Mouse (Mus musculus): ENCODE data around the gene Cped1. TPM values are rescaled to one million over a fixed set of nuclear protein-coding genes. Genes with fewer than 3 reads are reported as not detected.

The Cped1 gene
- 1 to 10 TPM; 3.0 to 3.5 TPM for total RNA-seq (2021)

DNA sequence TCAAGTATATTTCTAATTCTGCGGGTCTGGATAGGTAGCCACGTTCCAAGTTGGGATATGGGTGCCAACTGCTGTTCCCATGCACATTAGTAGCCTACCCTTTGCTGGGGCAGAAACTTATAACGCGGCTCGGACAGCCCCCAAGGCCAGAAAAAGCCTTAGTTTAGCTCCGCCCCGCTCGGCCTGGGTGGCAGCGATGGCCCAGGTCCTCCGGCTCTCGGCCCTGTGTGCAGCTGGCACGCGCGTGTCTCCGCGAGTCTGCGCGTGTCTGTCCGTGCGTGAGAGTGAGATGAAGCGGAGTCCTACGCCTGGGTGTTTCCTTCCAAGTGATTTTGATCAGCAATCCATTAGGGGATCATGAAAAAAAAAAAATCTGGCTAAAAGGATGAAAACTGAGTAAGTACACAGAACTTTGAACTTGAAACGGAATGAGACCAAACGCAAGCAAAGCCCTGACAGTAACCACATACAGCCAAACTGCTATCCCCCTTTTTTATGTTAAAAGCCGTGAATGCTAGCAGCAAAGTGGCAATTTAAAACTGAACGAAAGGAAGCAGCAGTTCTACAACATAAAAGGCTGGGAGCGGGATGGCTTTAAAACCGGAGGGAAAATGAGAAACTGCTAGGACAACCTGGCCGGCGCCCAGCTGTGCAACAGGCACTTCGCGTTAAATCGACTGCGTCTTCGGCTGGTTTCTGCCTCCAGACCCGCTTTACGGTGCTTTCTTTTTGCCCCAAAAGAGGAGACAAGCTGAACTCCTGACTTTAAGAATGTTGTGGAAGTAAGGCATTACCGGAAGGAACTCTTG is at the start of gene Cped1:
Gene Cped1 (plus strand): TSS at position 185 of the 809 bp plus-strand sequence.
- intact Hi-C loops (cut with DNase I) = loop anchor here (1.0 kb wide), 1 partner anchor 85 kb away; no protein-coding TSS in a partner anchor
- DNase-seq (ENCODE audit: low spot score in 2 of 2) = peak in 1 of 2 experiments; percentile 19

DNA sequence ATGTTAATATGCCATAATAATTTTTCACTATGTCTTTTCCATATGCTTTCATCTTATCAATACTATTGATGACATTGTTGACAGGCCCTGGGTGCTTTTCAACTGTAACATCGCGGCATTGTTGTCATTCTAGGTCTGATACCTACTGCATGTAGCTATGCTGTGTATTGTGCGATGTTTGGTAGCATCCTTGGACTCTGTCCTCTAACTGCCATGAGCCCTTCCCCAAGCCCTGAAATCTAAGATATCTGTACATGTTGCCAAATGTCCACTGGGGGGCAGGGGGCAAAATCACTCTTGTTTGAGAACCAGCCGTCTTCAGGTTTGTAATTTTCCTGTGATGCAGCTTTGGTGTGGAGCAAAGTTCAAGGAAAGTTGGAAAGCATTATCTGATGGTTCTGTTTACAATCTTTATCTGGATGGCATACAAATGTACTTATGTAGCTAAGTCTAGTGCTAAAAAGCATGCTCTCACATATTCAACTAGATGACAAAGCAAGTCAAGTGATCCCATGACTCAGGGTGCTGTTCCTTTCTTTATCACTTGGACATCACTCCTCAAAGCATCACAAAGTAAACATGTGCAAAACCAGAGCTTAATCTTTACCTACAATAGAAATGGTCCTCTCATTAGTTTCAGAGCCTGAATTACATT is 47.6 kb upstream of the Cped1 start:
- intact Hi-C loops (cut with DNase I) = no loop called here
- no peak for DNase-seq (ENCODE audit: low spot score in 2 of 2)

DNA sequence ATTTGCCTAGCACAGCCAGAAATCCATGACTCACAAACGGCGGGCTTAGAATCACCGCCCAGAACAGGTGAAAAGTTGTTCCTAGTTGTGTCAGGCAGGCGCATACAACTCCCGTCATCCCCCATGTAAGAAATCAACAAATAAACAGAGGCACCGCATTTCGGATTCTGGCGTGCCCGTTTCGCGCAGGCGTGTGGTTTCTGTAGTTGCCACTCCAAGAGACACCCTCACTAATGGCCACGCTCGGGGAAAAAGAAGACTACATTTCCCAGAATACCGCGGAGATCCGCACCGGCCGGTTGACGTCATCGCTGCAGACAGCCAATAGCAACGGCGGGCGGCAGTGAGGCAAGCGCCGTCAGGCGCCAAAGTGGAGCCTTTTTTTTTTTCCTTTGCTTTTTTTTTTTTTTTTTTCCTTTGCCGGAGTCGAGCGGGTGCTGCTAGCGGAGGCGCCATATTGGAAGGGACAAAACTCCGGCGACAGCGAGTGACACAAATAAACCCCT is 36.4 kb upstream of the Cped1 start, which contains the start of gene Ing3:
Gene Ing3 (plus strand): TSS at position 346 of the 506 bp plus-strand sequence.
- intact Hi-C loops (cut with DNase I) = loop anchor here (2.0 kb wide), 1 partner anchor 96 kb away; the partner anchor contains the start of gene Tspan12
- DNase-seq (ENCODE audit: low spot score in 2 of 2) = peak; percentile 98 to 100

DNA sequence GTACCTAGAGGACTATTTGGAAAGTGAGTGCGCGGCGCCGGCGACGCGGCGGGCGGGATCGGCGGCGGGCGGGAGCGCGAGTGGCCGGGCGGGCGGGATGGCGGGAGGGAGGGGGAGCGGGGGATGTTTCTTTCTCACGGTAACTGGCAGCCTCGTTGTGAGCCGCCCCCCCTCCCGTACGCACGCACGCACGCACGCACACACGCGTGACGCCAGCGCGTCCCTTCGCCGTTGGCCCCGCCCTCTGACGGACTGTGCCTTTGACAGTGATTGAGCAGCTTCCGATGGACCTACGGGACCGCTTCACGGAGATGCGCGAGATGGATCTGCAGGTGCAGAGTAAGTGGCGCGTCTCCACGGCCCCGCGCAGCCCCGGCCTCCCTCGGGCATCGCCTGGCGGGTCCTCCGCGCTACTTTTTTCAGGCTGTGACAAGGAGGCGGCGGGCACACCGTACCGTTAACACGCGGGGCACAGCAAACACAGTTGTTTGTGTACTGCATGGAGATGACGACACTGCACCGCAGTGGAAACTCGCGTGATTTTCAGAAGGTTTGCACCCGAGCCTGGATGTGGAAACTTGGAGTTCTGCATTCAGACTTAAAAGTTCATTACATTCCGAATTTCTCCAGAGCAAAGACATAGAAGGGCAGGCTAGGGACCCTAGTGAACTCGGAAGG is 35.8 kb upstream of the Cped1 start:
- intact Hi-C loops (cut with DNase I) = loop anchor here (2.0 to 10.0 kb wide), 3 partner anchors 97 to 735 kb away; partner anchors contain the start of genes Kcnd2 and Tspan12
- DNase-seq (ENCODE audit: low spot score in 2 of 2) = peak; percentile 98 to 99

DNA sequence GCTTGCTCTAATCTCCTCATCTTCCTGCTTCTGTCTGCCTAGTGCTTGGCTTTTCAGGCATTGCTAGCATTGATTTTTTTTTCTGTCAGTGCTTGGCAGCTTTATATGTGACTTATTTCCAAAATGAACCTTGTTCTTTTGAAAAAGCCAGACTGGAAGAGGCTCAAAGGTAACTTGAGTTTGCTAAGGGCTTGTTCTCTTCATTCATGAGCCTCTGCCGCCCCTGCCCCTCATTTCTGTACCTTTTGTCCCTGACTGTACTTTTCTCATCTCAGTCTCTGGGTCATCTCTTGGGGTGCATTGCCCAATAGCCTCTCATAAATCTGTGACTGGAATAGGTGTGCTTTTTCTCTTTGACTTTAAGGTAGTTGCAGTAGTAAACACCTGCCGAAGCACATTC is 35.0 kb upstream of the Cped1 start:
- peak in 1 of 2 experiments; percentile 5 for DNase-seq (ENCODE audit: low spot score in 2 of 2)
- intact Hi-C loops (cut with DNase I) = loop anchor here (2.0 to 10.0 kb wide), 2 partner anchors 156 to 736 kb away; partner anchors contain the start of gene Kcnd2

DNA sequence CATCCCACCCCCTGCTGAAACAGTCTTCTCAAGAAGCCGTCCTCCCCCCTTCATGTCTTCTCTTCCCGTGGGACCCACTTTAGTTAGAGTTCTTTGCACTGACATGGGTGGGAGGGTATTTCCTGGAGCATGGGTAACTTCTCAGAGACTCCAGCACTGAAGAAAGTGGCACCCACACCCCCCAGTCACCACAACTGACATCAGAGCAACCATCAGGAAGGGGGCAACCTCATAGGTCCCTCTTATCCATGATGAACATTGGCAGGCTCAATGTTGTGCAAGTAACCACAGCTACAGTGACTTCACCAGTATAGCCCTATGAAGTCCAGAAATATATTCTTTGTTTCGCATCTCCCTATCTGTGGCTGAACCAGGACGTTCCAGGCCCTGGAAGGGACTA is 30.2 kb upstream of the Cped1 start:
- no peak for DNase-seq (ENCODE audit: low spot score in 2 of 2)
- intact Hi-C loops (cut with DNase I) = loop anchor here (10.0 kb wide), 1 partner anchor 741 kb away; the partner anchor contains the start of gene Kcnd2

DNA sequence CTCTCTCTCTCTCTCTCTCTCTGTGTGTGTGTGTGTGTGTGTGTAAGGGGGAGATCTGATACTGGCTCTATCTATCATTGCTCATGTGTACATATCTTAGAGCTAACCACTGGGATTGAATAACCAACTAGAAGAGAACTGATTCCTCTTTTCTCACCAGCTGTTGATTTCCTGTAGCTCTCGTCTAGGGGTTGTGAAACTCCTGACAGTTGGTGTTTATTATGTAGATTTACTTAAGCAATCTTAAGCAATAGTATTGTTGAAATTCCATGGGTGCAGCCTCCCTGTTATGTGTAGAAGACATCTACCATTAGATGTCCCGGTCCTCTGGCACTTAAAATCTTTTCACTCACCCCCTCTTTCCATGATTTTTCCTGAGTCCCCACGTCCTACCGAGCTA is 26.8 kb upstream of the Cped1 start:
- no peak for DNase-seq (ENCODE audit: low spot score in 2 of 2)
- intact Hi-C loops (cut with DNase I) = loop anchor here (10.0 kb wide), 1 partner anchor 744 kb away; the partner anchor contains the start of gene Kcnd2

- intact Hi-C loops (cut with DNase I) = loop anchor here (10.0 kb wide), 1 partner anchor 745 kb away; the partner anchor contains the start of gene Kcnd2
Measured at GRCm38 (mm10) chr6:21959909-21960308, 25.8 kb upstream of the Cped1 start.

GRCm38 (mm10) chr6:21977532-21977931 is 8.2 kb upstream of the Cped1 start:
- no peak for DNase-seq (ENCODE audit: low spot score in 2 of 2)
- intact Hi-C loops (cut with DNase I) = no loop called here

More at GRCm38 (mm10) chr6:21959909-21960308, 25.8 kb upstream of the Cped1 start:
- DNase-seq (ENCODE audit: low spot score in 2 of 2) = no peak

- DNase-seq (ENCODE audit: low spot score in 2 of 2) = no peak
- intact Hi-C loops (cut with DNase I) = no loop called here
Measured at GRCm38 (mm10) chr6:21981114-21981513, 4.6 kb upstream of the Cped1 start.

- intact Hi-C loops (cut with DNase I) = loop anchor here (1.0 kb wide), 1 partner anchor 86 kb away; no protein-coding TSS in a partner anchor
- peak; percentile 69 to 79 for DNase-seq (ENCODE audit: low spot score in 2 of 2)
Measured at GRCm38 (mm10) chr6:21984990-21985731, 555 bp upstream of the Cped1 start.

- DNase-seq (ENCODE audit: low spot score in 2 of 2) = no peak
- intact Hi-C loops (cut with DNase I) = no loop called here
Measured at GRCm38 (mm10) chr6:21986660-21987331, 1.1 kb downstream of the Cped1 start.

DNA sequence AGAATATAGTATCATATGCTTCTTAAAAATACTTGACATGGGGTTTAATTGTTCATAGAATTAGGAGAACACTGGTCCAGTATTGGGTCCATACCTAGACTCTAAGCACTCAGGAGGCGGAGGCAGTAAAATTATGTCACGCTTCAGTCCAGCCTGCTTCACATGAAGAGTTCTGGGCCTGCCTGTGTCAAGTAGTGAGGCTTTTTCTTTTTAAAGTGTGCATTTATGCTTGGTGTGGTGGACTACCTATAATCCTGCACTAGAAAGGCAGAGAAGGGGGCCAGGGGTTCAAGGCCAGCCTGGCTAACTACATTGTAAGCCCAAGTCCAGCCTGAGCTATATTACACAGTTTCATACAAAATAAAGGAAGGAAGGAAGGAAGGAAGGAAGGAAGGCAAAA is 1.8 kb downstream of the Cped1 start:
- DNase-seq (ENCODE audit: low spot score in 2 of 2) = no peak
- intact Hi-C loops (cut with DNase I) = no loop called here

- intact Hi-C loops (cut with DNase I) = no loop called here
- no peak for DNase-seq (ENCODE audit: low spot score in 2 of 2)
Measured at GRCm38 (mm10) chr6:21988296-21988695, 2.6 kb downstream of the Cped1 start.

DNA sequence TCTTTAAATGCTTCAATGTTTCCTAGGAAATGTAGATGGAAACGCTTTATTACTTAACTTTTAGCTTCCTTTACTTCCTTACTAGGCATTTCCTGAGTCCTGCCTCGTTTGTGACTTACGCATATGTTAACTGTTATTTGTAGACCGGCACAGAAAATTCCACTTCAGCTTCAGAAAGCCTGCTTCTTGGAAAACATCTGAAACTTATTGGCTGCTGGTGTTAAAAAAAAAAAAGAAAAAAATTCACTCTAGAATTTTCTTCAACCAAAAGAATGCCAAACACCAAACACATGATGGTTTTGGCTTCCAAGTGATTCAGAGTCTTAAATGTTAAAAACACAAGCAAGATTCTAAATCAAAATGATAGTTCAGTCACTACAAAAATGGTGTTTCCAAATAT is 3.4 kb downstream of the Cped1 start:
- intact Hi-C loops (cut with DNase I) = no loop called here
- no peak for DNase-seq (ENCODE audit: low spot score in 2 of 2)

GRCm38 (mm10) chr6:21990181-21991135 is 4.7 kb downstream of the Cped1 start:
- no peak for DNase-seq (ENCODE audit: low spot score in 2 of 2)
- intact Hi-C loops (cut with DNase I) = loop anchor here (5.0 kb wide), 1 partner anchor 813 kb away; no protein-coding TSS in a partner anchor

DNA sequence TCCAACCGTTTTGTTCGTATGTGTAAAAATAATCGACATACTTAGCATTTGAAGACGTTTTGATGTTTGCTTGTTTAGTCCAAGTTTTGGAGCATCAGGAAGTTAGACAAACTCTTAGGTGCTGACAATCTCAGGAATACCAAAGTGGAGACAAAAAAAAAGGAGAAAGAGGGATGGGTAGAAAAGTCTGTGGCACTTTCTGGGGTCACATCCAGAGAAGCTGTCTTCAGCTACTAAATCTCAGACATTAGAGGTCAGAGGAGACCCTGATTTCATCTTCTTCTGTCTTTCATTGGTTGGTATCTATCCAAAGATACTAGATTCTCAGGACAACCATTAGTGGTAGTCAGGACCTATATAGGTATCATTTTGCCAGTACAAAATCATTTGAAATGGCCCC is 5.4 kb downstream of the Cped1 start:
- intact Hi-C loops (cut with DNase I) = loop anchor here (5.0 kb wide), 1 partner anchor 814 kb away; no protein-coding TSS in a partner anchor
- DNase-seq (ENCODE audit: low spot score in 2 of 2) = no peak
